Mouse (Mus musculus): ENCODE measurements around the gene Tbc1d2b. TPM values are rescaled to one million over a fixed set of nuclear protein-coding genes. Genes with fewer than 3 reads are reported as not detected.

The Tbc1d2b gene
- polyA plus RNA-seq, 1 experiment from 2014 or later, result 7.9 TPM

DNA sequence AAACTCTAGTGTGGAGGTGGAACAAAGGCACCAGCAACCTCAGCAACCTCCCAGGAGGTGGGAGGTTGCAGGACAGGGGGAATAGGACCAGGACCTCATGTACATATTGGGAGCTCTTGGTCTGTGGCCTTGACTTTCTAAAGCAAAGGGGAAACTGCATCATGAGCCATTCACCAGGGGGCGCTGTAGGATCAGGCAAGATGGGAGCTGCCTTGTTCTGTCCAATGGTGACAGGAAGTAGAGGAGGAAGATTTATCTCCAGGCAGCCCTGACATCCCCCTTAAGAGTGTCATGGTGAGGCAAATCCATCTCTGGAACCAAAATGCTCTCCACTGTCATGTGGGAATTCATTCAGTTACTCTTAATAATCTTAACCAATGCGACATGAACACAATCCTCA is 64.1 kb downstream of the Tbc1d2b start:
- WGBS, result 52% methylated on average over 2 of the region's 2 CpGs
- no peak overlapping the region for H3K4me3 ChIP-seq

DNA sequence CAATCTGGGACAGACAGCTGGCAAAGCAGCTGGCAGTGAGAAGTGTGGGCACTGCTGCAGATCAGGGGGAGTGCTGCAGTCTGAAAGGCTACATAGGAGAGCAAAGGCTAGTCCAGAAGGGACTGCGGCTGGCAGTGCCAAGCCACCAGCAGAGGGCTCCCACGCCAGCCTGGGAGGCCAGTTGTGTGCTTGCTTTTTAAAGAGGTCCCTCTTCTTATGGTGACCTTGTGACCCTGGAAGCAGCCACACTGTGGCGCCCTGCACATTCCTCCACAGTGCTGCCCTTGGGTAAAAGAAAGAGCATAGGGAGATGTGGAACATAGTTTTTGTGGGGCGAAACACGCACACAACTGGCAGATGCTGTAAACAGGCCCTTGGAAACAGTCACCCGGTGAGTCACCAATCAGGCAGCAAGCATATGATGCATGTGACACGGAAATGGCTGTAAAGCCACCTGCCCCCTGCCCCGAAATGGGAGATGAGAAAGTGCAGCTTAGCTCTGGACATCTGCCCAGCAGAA is 66.1 kb downstream of the Tbc1d2b start:
- DNase-seq (ENCODE audit: low spot score), result no peak
- WGBS, result 67% methylated on average over 8 of the region's 8 CpGs
- Histone ChIP-seq H3K36me3 (peaks cover 53% of the 10 kb centered on the region), H3K9me3 (replicated peaks) (no peaks in the 10 kb centered on the region), H3K4me3 (no peak overlapping the region), H3K27ac (replicated peaks) (no peak overlapping the region), H3K27me3 (ENCODE audit: low read depth, poor library complexity, severe bottlenecking) (no peaks in the 10 kb centered on the region), H3K4me1 (no peaks in the 10 kb centered on the region)

More for the DNA sequence above, 64.1 kb downstream of the Tbc1d2b start:
- peaks cover 12% of the 10 kb centered on the region for H3K4me1 ChIP-seq
- H3K27ac ChIP-seq (replicated peaks), result no peak overlapping the region
- peak; percentile 80 for DNase-seq (ENCODE audit: low spot score)
- no peaks in the 10 kb centered on the region for H3K27me3 ChIP-seq (ENCODE audit: low read depth, poor library complexity, severe bottlenecking)
- peaks cover 36% of the 10 kb centered on the region for H3K36me3 ChIP-seq
- no peaks in the 10 kb centered on the region for H3K9me3 ChIP-seq (replicated peaks)

DNA sequence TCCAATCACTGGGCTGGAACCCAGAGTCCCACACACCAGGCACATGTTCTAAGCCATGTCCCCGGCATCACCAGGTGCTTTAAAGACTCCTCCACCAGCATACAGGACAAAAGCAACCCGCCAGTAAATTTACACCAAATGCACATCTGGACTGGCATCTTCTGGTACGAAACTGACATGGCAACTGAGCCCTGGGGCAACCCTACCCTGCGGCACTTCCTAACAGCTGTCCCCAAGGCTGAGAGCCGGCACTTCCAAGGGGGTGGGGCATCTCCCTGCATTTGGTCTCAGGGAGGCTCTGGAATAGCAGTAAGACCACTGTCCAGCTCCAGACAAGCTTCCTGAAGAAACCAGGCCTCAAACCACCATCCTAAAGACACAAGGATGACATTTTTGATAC is 67.4 kb downstream of the Tbc1d2b start:
- Histone ChIP-seq H3K36me3 (peaks cover 57% of the 10 kb centered on the region), H3K9me3 (replicated peaks) (no peaks in the 10 kb centered on the region), H3K27ac (replicated peaks) (no peak overlapping the region), H3K4me1 (no peaks in the 10 kb centered on the region), H3K27me3 (ENCODE audit: low read depth, poor library complexity, severe bottlenecking) (no peaks in the 10 kb centered on the region), H3K4me3 (no peak overlapping the region)
- DNase-seq (ENCODE audit: low spot score), result no peak
- 91% methylated on average over 5 of the region's 5 CpGs for WGBS

DNA sequence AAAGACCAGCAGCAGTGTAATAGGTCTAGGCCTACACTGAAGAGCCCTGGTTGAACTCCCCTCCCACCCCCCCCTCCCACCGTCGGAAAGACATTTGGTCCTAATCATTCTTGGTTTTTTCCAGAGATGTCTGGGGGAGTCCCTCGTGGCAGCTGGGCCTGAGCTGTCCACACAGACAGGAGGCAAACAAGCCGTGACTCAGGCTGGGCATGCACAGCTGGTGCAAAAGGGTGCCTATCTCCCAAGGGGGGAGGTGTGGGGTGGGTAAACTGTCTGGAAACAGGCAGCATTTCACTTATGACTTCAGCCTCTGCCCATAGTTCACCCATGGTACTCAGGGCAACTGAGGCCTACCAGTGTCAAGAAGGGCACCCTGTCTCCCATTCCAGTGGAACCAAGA is 69.1 kb downstream of the Tbc1d2b start:
- no peaks in the 10 kb centered on the region for H3K9me3 ChIP-seq (replicated peaks)
- H3K4me3 ChIP-seq, result no peak overlapping the region
- peaks cover 72% of the 10 kb centered on the region for H3K36me3 ChIP-seq
- no peak overlapping the region for H3K27ac ChIP-seq (replicated peaks)
- H3K4me1 ChIP-seq, result no peaks in the 10 kb centered on the region
- WGBS, result 73% methylated on average over 4 of the region's 4 CpGs
- no peak for DNase-seq (ENCODE audit: low spot score)
- H3K27me3 ChIP-seq (ENCODE audit: low read depth, poor library complexity, severe bottlenecking), result no peaks in the 10 kb centered on the region

DNA sequence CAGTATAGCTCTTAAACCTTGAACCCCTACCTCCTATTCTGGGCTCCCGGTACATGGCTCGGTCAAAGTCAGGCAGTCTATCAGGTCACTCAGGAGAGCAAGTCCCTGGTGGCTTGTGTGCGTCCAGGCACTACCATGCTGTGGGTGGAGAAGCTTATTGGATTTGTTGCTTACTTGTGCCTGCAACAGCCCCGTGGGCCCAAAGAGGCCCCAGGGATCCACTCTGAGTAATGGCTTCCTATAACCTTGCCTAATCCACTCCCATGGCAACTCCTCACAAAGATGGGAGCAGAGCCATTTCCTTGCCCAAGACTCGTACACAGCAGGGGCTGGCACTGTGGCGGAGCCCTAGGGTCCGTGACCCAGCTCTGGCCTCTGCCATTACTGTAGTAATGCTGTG is 69.5 kb downstream of the Tbc1d2b start:
- WGBS, result 94% methylated on average over 7 of the region's 7 CpGs
- H3K27me3 ChIP-seq (ENCODE audit: low read depth, poor library complexity, severe bottlenecking), result no peaks in the 10 kb centered on the region
- H3K4me1 ChIP-seq, result no peaks in the 10 kb centered on the region
- peaks cover 76% of the 10 kb centered on the region for H3K36me3 ChIP-seq
- no peaks in the 10 kb centered on the region for H3K9me3 ChIP-seq (replicated peaks)
- H3K27ac ChIP-seq (replicated peaks), result no peak overlapping the region
- no peak for DNase-seq (ENCODE audit: low spot score)
- H3K4me3 ChIP-seq, result no peak overlapping the region

DNA sequence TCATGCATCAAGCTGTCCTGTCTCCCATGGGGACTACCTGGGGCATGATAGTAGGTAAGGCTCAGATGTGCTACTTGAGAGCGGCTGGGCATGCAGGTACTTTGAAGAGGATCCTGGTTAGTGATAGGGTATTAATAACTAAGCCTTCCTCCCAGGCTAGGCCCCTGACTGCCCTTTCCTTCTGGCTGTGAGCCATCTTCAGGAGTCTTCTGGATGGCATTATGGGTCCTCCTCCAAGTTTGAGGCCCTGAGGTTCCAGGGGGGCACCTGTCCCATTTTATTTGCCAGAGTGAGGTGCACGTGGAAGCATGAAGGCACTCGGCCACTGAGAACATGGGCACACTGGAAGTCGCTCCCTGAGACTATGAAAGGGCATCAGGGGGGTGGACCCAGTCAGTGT is 70.1 kb downstream of the Tbc1d2b start:
- no peaks in the 10 kb centered on the region for H3K9me3 ChIP-seq (replicated peaks)
- WGBS, result 94% methylated on average over 4 of the region's 4 CpGs
- peaks cover 81% of the 10 kb centered on the region for H3K36me3 ChIP-seq
- DNase-seq (ENCODE audit: low spot score), result no peak
- no peaks in the 10 kb centered on the region for H3K27me3 ChIP-seq (ENCODE audit: low read depth, poor library complexity, severe bottlenecking)
- no peak overlapping the region for H3K27ac ChIP-seq (replicated peaks)
- H3K4me1 ChIP-seq, result no peaks in the 10 kb centered on the region
- H3K4me3 ChIP-seq, result no peak overlapping the region

DNA sequence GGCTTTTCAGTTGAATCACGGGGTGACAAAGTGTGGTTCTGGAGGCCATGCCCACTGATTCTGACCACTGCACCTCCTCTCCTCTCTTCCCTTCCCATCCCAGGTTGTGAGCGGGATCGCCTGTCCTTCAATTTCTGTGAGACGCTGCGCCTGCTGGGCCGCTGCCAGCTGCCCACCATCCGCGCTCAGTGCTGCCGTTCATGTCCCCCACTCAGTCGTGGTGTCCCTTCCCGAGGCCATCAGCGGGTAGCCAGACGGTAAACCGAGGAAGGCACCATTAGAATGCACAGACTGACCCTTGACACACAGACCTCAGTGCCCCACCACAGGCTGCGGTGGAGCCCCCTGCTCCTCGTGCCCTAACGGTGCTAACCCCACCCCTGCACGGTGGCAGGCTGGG is 71.0 kb downstream of the Tbc1d2b start:
- H3K9me3 ChIP-seq (replicated peaks), result no peaks in the 10 kb centered on the region
- no peak for DNase-seq (ENCODE audit: low spot score)
- peaks cover 83% of the 10 kb centered on the region for H3K36me3 ChIP-seq
- no peaks in the 10 kb centered on the region for H3K4me1 ChIP-seq
- no peaks in the 10 kb centered on the region for H3K27me3 ChIP-seq (ENCODE audit: low read depth, poor library complexity, severe bottlenecking)
- H3K4me3 ChIP-seq, result no peak overlapping the region
- 95% methylated on average over 18 of the region's 18 CpGs for WGBS
- no peak overlapping the region for H3K27ac ChIP-seq (replicated peaks)

DNA sequence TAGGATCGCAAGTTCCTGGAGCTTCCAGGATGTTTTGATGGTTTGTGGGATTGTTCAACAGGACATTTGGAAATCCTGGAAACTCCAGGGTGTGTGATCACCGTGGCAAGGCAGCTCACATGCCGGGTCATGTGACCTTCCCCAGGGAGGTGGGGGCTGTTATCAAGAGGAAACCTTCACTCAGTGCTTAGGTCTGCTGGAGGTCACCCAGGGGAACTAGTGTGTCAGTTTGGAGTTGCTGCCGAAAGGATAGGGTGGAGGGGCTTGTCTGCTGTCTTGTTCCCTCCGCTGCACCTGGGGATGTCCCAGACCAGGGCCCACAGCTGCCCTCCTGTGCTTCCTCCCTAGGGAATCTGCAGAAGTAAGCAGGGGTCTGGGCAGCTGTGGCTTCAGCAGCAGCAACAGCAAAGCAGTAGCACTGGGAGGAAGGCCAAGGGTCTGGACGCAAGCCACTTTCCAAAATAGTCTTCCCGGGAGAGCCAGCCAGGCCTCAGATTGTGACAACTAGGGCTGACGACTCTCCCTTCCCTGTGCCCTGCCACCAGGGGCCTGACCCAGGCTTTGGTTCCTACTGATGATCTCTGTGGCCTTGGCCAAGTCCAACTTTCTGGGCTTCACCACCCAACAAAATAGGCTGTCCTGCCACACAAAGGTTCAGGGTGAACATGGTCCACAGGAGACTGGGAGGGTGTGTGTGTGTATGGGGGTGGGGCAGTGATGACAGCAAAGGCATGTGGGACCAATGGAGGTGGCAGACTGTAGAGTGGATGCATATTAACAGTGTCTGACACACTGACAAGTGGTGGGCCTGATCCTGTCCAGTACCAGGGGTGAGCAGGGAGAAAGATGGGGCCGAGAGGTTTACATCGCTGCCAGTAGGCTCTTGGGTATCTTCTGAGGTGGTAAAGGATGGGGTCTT is 71.8 kb downstream of the Tbc1d2b start:
- H3K27ac ChIP-seq (replicated peaks), result no peak overlapping the region
- H3K9me3 ChIP-seq (replicated peaks), result no peaks in the 10 kb centered on the region
- H3K4me1 ChIP-seq, result no peaks in the 10 kb centered on the region
- no peak for DNase-seq (ENCODE audit: low spot score)
- 78% methylated on average over 10 of the region's 10 CpGs for WGBS
- H3K36me3 ChIP-seq, result peaks cover 83% of the 10 kb centered on the region
- H3K4me3 ChIP-seq, result no peak overlapping the region
- H3K27me3 ChIP-seq (ENCODE audit: low read depth, poor library complexity, severe bottlenecking), result no peaks in the 10 kb centered on the region

DNA sequence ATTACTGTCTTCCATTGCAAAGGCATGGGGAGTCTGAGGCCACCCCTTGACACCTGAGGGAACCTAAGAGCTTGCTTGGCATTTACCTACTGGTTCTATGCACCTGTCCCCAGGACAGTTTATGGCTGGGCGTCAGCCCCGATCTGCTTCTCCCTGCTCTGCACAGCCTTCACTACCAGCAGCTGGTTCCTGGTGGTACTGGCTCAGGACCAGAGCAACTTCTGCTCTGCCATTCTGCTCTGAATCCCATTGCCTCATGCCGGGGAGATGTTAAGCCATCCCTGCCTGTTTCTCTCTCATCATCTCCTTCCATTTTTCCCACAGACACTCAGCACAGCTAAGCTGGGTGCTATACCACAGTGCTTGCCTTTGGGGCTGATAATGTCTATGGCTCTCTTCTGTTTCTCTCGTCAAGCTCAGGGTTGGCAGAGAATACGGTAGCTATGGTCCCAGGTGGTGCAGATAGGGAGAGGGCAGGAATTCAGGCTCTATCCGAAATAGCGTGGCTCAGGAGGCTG is 72.7 kb downstream of the Tbc1d2b start:
- no peak overlapping the region for H3K4me3 ChIP-seq
- no peak for DNase-seq (ENCODE audit: low spot score)
- no peaks in the 10 kb centered on the region for H3K4me1 ChIP-seq
- peaks cover 90% of the 10 kb centered on the region for H3K36me3 ChIP-seq
- WGBS, result 90% methylated on average over 7 of the region's 7 CpGs
- H3K9me3 ChIP-seq (replicated peaks), result no peaks in the 10 kb centered on the region
- H3K27me3 ChIP-seq (ENCODE audit: low read depth, poor library complexity, severe bottlenecking), result no peaks in the 10 kb centered on the region
- no peak overlapping the region for H3K27ac ChIP-seq (replicated peaks)

DNA sequence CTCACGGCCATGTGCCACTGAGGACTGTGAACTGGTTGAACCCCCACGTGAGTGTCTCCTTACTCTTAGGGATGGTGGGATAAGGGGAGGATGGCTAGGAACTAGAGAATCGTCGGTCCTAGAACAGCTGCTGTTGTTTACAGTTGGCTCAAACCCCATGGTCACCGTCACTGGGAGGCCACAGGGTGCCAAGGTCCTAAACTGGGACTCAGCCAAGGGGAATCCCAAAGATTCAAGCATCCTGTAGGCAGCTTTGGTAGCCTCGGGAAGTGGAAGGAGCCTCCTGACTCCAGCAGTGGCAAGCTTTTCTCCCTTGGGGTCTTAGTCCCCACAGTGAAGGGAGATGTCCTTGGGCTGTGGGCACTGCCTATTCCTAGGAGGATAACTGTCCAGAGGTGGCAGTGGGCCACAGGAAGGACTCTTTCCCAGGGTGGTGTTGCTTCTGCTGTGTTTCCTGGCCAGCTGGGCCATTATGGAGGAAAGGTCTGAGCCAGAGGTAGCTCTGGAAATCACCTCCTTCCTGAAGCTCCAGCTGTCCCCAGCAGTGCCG is 73.4 kb downstream of the Tbc1d2b start:
- Histone ChIP-seq H3K36me3 (peaks cover 93% of the 10 kb centered on the region), H3K9me3 (replicated peaks) (no peaks in the 10 kb centered on the region), H3K4me1 (no peaks in the 10 kb centered on the region), H3K27ac (replicated peaks) (no peak overlapping the region), H3K27me3 (ENCODE audit: low read depth, poor library complexity, severe bottlenecking) (no peaks in the 10 kb centered on the region), H3K4me3 (no peak overlapping the region)
- 89% methylated on average over 7 of the region's 7 CpGs for WGBS
- no peak for DNase-seq (ENCODE audit: low spot score)

DNA sequence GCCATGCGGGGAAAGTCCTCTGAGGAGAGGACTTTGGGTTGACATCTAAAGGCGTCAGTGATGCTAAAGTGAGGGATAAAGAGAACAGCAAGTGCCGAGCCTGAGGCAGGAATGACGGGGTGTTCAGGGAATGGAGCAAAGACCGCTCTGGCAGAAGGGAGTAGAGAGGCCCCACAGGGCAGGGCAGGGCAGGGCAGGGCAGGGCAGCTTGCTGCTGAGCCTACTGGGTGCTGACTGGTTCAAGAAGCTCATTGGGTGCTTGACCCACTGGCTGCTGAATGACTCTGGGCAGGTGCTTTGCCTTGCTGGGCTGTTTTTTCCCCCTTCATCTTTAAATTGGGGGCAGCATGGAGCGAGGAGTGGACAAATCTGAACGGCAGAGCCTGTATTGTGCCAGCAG is 74.3 kb downstream of the Tbc1d2b start:
- WGBS, result 87% methylated on average over 7 of the region's 7 CpGs
- no peaks in the 10 kb centered on the region for H3K4me1 ChIP-seq
- H3K27me3 ChIP-seq (ENCODE audit: low read depth, poor library complexity, severe bottlenecking), result no peaks in the 10 kb centered on the region
- no peaks in the 10 kb centered on the region for H3K9me3 ChIP-seq (replicated peaks)
- peaks cover 93% of the 10 kb centered on the region for H3K36me3 ChIP-seq
- no peak overlapping the region for H3K27ac ChIP-seq (replicated peaks)
- no peak overlapping the region for H3K4me3 ChIP-seq
- DNase-seq (ENCODE audit: low spot score), result no peak

DNA sequence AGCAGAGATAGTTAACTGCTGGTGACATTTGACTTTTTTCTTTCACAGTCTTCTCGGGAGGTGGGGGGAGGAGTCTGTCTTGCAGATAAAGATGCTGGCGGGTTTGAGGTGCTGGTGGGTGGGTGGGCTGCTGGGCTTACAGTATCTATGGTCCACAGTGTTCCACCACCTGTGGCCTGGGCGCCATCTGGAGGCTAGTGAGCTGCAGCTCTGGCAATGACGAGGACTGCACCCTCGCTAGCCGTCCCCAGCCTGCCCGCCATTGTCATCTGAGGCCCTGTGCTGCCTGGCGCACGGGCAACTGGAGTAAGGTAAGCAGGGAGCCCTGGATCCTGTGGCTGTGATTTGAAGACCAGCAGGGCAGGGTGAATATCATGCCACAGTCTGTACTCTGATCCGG is 75.6 kb downstream of the Tbc1d2b start:
- H3K4me1 ChIP-seq, result no peaks in the 10 kb centered on the region
- no peak overlapping the region for H3K27ac ChIP-seq (replicated peaks)
- WGBS, result 81% methylated on average over 10 of the region's 10 CpGs
- H3K27me3 ChIP-seq (ENCODE audit: low read depth, poor library complexity, severe bottlenecking), result no peaks in the 10 kb centered on the region
- DNase-seq (ENCODE audit: low spot score), result no peak
- H3K4me3 ChIP-seq, result no peak overlapping the region
- no peaks in the 10 kb centered on the region for H3K9me3 ChIP-seq (replicated peaks)
- peaks cover 93% of the 10 kb centered on the region for H3K36me3 ChIP-seq

DNA sequence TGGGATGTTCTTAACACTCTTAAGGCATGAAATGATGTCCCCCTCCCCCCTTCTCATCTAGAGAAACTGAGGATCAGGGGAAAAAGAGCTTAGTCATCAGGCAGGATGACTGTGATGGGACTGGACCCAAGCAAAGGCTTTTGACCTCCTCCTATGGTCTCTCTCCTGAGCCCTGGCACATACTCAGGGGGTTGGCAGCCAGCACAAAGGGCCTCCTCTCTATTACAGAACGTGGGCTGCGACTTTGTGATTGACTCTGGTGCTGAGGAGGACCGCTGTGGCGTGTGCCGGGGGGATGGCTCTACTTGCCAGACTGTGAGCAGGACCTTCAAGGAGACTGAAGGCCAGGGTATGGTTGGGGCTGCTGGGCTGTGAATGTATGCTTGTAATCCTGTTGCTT is 81.2 kb downstream of the Tbc1d2b start:
- 82% methylated on average over 5 of the region's 5 CpGs for WGBS
- H3K4me1 ChIP-seq, result no peaks in the 10 kb centered on the region
- no peaks in the 10 kb centered on the region for H3K27me3 ChIP-seq (ENCODE audit: low read depth, poor library complexity, severe bottlenecking)
- peaks cover 98% of the 10 kb centered on the region for H3K36me3 ChIP-seq
- H3K9me3 ChIP-seq (replicated peaks), result no peaks in the 10 kb centered on the region
- no peak overlapping the region for H3K4me3 ChIP-seq
- no peak for DNase-seq (ENCODE audit: low spot score)
- H3K27ac ChIP-seq (replicated peaks), result no peak overlapping the region

Data from midbrain, embryonic 10.5 days (tissue).